Mouse (Mus musculus) retina, postnatal 1 day (tissue): ENCODE measurements around the gene Ak7.

Source experiments
- DNase-seq: peaks from one replicate; pipeline ENCODE4 v3.0.0-alpha.2; 2012

Gene Ak7

GRCm38 (mm10) chr12:105705799-105706487 is at the start of gene Ak7:
TSS of gene Ak7 (plus strand) at chr12:105705976.
- peak; percentile 94 for DNase-seq

GRCm38 (mm10) chr12:105676274-105676673 is 29.5 kb upstream of the Ak7 start:
- DNase-seq = no peak

GRCm38 (mm10) chr12:105678211-105678610 is 27.6 kb upstream of the Ak7 start:
- no peak for DNase-seq

- no peak for DNase-seq
Observed at GRCm38 (mm10) chr12:105678762-105679161, 27.0 kb upstream of the Ak7 start.

- DNase-seq = peak; percentile 52
Observed at GRCm38 (mm10) chr12:105683933-105684901, 21.6 kb upstream of the Ak7 start, which contains the start of gene Gskip. TSS of gene Gskip (plus strand) at chr12:105684829.

- peak; percentile 99 for DNase-seq
Observed at GRCm38 (mm10) chr12:105685001-105685691, 20.6 kb upstream of the Ak7 start, which contains the start of gene Atg2b. TSS of gene Atg2b (minus strand) at chr12:105685211.

- no peak for DNase-seq
Observed at GRCm38 (mm10) chr12:105686791-105687190, 19.0 kb upstream of the Ak7 start.

- DNase-seq = no peak
Observed at GRCm38 (mm10) chr12:105687416-105687815, 18.4 kb upstream of the Ak7 start.

- no peak for DNase-seq
Observed at GRCm38 (mm10) chr12:105688546-105688945, 17.2 kb upstream of the Ak7 start.

- DNase-seq = no peak
Observed at GRCm38 (mm10) chr12:105689435-105689834, 16.3 kb upstream of the Ak7 start.

GRCm38 (mm10) chr12:105694021-105694420 is 11.8 kb upstream of the Ak7 start:
- no peak for DNase-seq

- no peak for DNase-seq
Observed at GRCm38 (mm10) chr12:105695848-105696247, 9.9 kb upstream of the Ak7 start.

- no peak for DNase-seq
Observed at GRCm38 (mm10) chr12:105697104-105697780, 8.5 kb upstream of the Ak7 start.

GRCm38 (mm10) chr12:105700433-105700832 is 5.3 kb upstream of the Ak7 start:
- DNase-seq = no peak

- DNase-seq = peak; percentile 50
Observed at GRCm38 (mm10) chr12:105718616-105719015, 12.8 kb downstream of the Ak7 start.

- no peak for DNase-seq
Observed at GRCm38 (mm10) chr12:105720196-105720595, 14.4 kb downstream of the Ak7 start.

GRCm38 (mm10) chr12:105721452-105722132 is 15.8 kb downstream of the Ak7 start:
- peak; percentile 71 for DNase-seq

GRCm38 (mm10) chr12:105722657-105723056 is 16.9 kb downstream of the Ak7 start:
- DNase-seq = peak; percentile 79

- DNase-seq = no peak
Observed at GRCm38 (mm10) chr12:105724616-105725015, 18.8 kb downstream of the Ak7 start.

GRCm38 (mm10) chr12:105725736-105726135 is 20.0 kb downstream of the Ak7 start:
- no peak for DNase-seq

GRCm38 (mm10) chr12:105727268-105727667 is 21.5 kb downstream of the Ak7 start:
- no peak for DNase-seq

- peak; percentile 67 for DNase-seq
Observed at GRCm38 (mm10) chr12:105727964-105728363, 22.2 kb downstream of the Ak7 start.
